Mouse (Mus musculus) midbrain, postnatal 0 days (tissue): Measurements from ENCODE around the gene E2f4. TPM values are rescaled to one million over a fixed set of nuclear protein-coding genes. Genes with fewer than 3 reads are reported as not detected.

Experiments used
- ATAC-seq: fragments of 200-750 bp; cut with Nextera tagmentation; 2 replicates; pipeline ENCODE4 v1.8.0; 2017; ENCODE audit warnings: moderate number of reproducible peaks, mild to moderate bottlenecking, moderate TSS enrichment, moderate library complexity; ENCODE audit not compliant: low FRiP score
- DNase-seq: peaks from one replicate; pipeline ENCODE4 v3.0.0-alpha.2; 2015; ENCODE audit warnings: low spot score
- H3K27ac ChIP-seq: fragments of 300-500 bp; sonication (generic); 2 replicates; pipeline ENCODE4 v1.5.1; 2014; ENCODE audit warnings: low read depth, mild to moderate bottlenecking, low read length, mixed read lengths
- H3K27me3 ChIP-seq: fragments of 300-500 bp; sonication (generic); 2 replicates; pipeline ENCODE4 v1.6.1; 2014; ENCODE audit warnings: low read length, control low read depth, mixed read lengths; ENCODE audit not compliant: insufficient read depth
- H3K36me3 ChIP-seq: fragments of 300-500 bp; sonication (generic); 2 replicates; pipeline ENCODE4 v1.6.1; 2014; ENCODE audit warnings: low read length, control low read depth, mixed read lengths; ENCODE audit not compliant: insufficient read depth
- H3K4me1 ChIP-seq: fragments of 300-500 bp; sonication (generic); 2 replicates; pipeline ENCODE4 v1.6.1; 2014; ENCODE audit warnings: mild to moderate bottlenecking, control low read depth, antibody characterized with exemption, low read length, mixed read lengths; ENCODE audit not compliant: insufficient read depth
- H3K4me2 ChIP-seq: fragments of 300-500 bp; sonication (generic); 2 replicates; pipeline ENCODE4 v1.6.1; 2014; ENCODE audit warnings: low read depth, mild to moderate bottlenecking, low read length, mixed read lengths; ENCODE audit not compliant: poor library complexity, severe bottlenecking
- H3K4me3 ChIP-seq: fragments of 300-500 bp; sonication (generic); 2 replicates; pipeline ENCODE4 v1.5.1; 2014; ENCODE audit warnings: low read depth, mild to moderate bottlenecking, low read length, moderate library complexity
- H3K9ac ChIP-seq: fragments of 300-500 bp; sonication (generic); replicated peaks from 2 replicates; pipeline ENCODE4 v1.6.1; 2014; ENCODE audit warnings: mild to moderate bottlenecking, low read length, moderate library complexity, mixed read lengths; ENCODE audit not compliant: poor library complexity, severe bottlenecking
- H3K9me3 ChIP-seq: fragments of 300-500 bp; sonication (generic); 2 replicates; pipeline ENCODE4 v1.6.1; 2016; ENCODE audit warnings: low read length, control low read depth
- CTCF ChIP-seq: IDR thresholded peaks from 2 replicates; pipeline ENCODE4 v1.5.1; 2016; ENCODE audit warnings: antibody characterized with exemption, mild to moderate bottlenecking
- WGBS: fragments of 180-500 bp; shearing (Covaris S2); extraction: QIAGEN DNeasy Blood & Tissue Kit; methylation state at CpG from one replicate; pipeline ENCODE4 v1.1.7; 2014; 5-methylcytosine and 5-hydroxymethylcytosine counted together
- microRNA counts: library from miRNA; unstranded; fragments of <30 nt; microRNA quantifications from one replicate; lab custom pipeline; 2015
- microRNA-seq: library from miRNA; unstranded; fragments of <30 nt; microRNA quantifications from one replicate; pipeline ENCODE4, GENCODE M21; 2016; ENCODE audit warnings: borderline number of aligned reads
- polyA plus RNA-seq: library from polyadenylated mRNA; unstranded; fragments of >200 nt; fragmentation: Nextera tagmentation; extraction: Ambion mirVana; gene quantifications from 2 replicates; pipeline ENCODE4 v1.2.1, GENCODE M21; 2015
- total RNA-seq: library from RNA; depleted of rRNA; stranded (reverse); fragments of >200 nt; gene quantifications from 2 replicates; pipeline ENCODE4 v1.2.3, GENCODE M21; 2014; rRNA removed

Gene E2f4
- total and polyA plus RNA-seq, 2 experiments from 2014 or later = 29.1 to 35.7 TPM

DNA sequence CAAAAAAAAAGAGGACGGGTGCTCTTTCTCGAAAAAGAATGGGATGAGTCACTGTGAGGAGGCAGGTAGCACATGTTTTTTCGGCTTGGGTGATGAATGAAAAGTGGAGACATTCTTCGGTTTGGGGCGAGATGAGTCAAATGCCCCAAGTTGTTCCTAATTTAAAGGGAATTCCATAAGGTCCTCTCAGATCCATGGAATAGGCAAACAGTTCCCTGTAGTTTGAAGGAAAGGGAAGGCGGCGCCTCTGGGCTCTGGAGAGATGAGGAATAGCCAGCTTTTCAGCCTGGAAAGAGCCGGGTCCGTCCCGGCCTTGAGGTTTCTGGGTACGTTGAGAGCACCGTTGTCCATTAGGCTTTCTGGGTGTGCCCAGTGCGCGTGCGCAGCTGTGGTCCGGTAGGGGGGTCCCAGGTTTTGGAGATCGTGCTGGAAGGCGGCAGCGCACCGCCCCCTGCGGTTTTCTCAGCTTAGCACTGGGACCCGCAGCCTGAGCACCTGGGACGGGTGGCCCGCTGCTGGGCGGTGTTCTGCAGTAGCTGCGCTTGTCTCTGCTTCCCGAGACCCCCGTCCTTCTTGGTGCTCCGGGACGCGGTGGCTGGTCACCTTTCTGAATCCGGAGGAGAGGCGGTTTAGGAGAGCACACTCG is 51.1 kb downstream of the E2f4 start, which contains the start of gene Slc9a5:
Slc9a5 (plus strand) TSS at position 394 of the 646 bp plus-strand sequence.
- TF ChIP-seq CTCF = peak; percentile 58
- Histone ChIP-seq H3K9me3 (no peaks in the 10 kb centered on the region), H3K4me1 (peaks cover 6% of the 10 kb centered on the region; the same call in 1 of the 2 replicates), H3K4me3 (peak within 1 kb of the TSS; percentile 73), H3K36me3 (no peaks in the 10 kb centered on the region), H3K4me2 (peak within 1 kb of the TSS; percentile 96), H3K27me3 (no peaks in the 10 kb centered on the region), H3K27ac (peak within 1 kb of the TSS; percentile 84), H3K9ac (peak within 1 kb of the TSS; percentile 77)
- WGBS = under 1% methylated on average over 33 of the region's 34 CpGs
- peak; percentile 80 for DNase-seq
- peak; percentile 25 for ATAC-seq

DNA sequence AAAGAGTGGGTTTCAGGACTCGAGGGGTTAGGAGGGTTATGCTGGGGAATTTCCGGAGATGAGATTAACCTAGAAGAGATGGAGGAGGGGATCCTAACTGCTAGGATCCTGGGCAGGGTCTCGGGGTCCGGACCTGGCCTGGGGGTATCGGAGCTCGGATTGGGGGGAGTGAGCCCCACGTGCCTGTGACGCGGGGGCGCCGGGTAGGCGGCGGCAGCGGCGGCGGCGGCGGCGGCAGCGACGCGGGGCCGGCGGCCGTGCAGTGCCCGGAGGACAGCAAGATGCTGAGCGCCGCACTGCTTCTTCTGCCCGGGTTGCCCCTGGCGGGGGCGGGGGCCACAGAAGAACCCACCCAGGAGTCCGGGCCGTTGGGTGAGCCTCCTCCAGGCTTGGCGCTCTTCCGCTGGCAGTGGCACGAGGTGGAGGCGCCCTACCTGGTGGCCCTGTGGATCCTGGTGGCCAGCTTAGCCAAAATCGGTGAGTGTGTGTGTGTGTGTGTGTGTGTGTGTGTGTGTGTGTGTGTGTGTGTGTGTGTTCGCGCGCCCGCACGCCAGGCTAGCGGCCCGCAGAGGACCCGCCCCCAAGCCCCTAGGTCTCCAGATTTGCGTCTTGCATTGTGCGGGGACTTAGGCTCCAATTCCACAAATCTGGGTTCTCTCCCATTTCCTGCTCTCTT is 51.8 kb downstream of the E2f4 start:
- Histone ChIP-seq H3K9ac (peak overlapping the region; percentile 77), H3K36me3 (no peaks in the 10 kb centered on the region), H3K9me3 (no peaks in the 10 kb centered on the region), H3K4me1 (peaks cover 6% of the 10 kb centered on the region; the same call in 1 of the 2 replicates), H3K4me2 (peak overlapping the region; percentile 96), H3K27ac (peak overlapping the region; percentile 84), H3K27me3 (no peaks in the 10 kb centered on the region), H3K4me3 (peak overlapping the region; percentile 73)
- 1% methylated on average over 14 of the region's 48 CpGs for WGBS
- TF ChIP-seq CTCF = no peak
- ATAC-seq = peak; percentile 64
- DNase-seq = peak; percentile 59

DNA sequence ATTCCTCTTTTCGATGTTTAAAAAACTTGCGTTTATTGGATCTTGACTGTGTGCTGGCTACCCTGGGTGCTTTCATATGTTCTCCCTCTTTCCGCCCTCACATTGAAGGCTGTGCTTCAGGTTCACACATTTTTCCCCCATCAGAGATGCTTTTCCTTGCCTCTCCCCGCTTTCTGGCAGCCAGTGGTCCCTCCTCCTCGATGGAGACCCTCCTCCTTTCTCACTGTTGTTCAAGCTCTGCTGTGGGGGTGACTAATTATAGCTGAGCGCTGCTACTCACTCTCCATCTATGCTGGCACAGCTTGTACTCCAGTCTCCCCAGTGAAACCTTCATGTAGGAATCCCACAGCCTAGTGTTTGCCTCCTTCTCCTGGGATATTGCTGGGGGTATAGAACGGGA is 52.7 kb downstream of the E2f4 start:
- DNase-seq (peak; percentile 7), ATAC-seq (no peak)
- Histone ChIP-seq H3K36me3 (peaks cover 3% of the 10 kb centered on the region), H3K4me2 (peak overlapping the region; percentile 96), H3K4me1 (peaks cover 6% of the 10 kb centered on the region; the same call in 1 of the 2 replicates), H3K27ac (peak overlapping the region; percentile 28; the same call in 1 of the 2 replicates), H3K4me3 (peak overlapping the region; percentile 73), H3K9ac (peak overlapping the region; percentile 77; the same call in 1 of the 2 replicates), H3K9me3 (no peaks in the 10 kb centered on the region), H3K27me3 (no peaks in the 10 kb centered on the region)
- no peak for TF ChIP-seq CTCF
- WGBS = 25% methylated on average over 7 of the region's 7 CpGs

DNA sequence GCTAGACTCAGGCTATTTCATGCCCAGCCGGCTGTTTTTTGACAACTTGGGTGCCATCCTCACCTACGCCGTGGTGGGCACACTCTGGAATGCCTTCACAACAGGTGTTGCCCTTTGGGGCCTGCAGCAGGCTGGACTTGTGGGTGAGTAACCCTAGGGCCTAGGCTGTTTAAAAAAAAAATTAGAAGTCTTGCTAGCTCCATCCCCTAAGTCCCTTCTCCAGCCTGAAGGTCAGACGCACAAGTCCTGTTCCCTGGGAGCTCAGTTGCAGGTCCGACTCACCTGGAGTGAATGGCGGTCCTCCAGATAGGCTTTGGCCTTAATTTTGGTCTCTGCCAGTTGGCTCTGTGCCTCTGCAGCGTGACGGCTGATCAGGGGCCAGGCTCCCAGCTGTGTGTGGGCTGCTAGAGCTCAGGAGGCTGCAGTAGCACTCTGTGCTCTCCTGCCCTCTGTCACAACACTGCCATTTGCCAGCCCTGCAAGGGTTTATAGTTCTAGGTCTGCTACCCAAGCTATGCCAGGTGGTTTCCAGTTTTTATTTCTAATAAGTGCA is 56.2 kb downstream of the E2f4 start:
- H3K4me3 ChIP-seq = no peak overlapping the region
- peaks cover 4% of the 10 kb centered on the region; the same call in 1 of the 2 replicates for H3K4me1 ChIP-seq
- ATAC-seq (no peak), DNase-seq (no peak)
- no peak overlapping the region for H3K27ac ChIP-seq
- no peaks in the 10 kb centered on the region for H3K9me3 ChIP-seq
- H3K9ac ChIP-seq = no peak overlapping the region
- no peaks in the 10 kb centered on the region for H3K27me3 ChIP-seq
- peaks cover 27% of the 10 kb centered on the region for H3K36me3 ChIP-seq
- TF ChIP-seq CTCF = no peak
- H3K4me2 ChIP-seq = no peak overlapping the region
- WGBS = 77% methylated on average over 8 of the region's 8 CpGs

DNA sequence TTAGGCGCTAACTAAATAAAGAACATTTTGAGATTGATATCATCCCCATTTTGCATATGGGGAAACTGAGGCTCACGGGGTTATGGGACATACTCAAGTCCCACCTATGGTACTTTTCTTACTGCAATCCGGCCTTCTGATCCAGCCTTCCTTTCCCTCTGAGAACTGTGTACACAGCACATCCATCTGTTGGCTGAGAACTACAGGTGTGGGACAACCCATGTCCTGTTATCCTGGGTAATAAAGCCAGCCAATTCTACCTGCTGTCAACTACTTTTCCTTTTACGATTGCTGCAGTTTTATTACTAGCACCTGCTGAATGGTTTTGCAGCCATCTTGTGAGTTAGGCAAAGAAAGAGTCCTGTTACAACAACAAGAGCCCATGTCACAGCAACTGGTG is 57.1 kb downstream of the E2f4 start:
- Histone ChIP-seq H3K9me3 (no peaks in the 10 kb centered on the region), H3K4me3 (no peak overlapping the region), H3K4me1 (peaks cover 4% of the 10 kb centered on the region; the same call in 1 of the 2 replicates), H3K9ac (0 out of 2 replicates have a peak overlapping the region, but pooled peaks have one; percentile 19), H3K36me3 (peaks cover 33% of the 10 kb centered on the region), H3K27ac (no peak overlapping the region), H3K27me3 (no peaks in the 10 kb centered on the region), H3K4me2 (no peak overlapping the region)
- DNase-seq = no peak
- no peak for TF ChIP-seq CTCF
- 94% methylated on average over 4 of the region's 4 CpGs for WGBS
- ATAC-seq = no peak

MicroRNA genes within 50 kb of the gene (microRNA counts, 519-probe panel; counts per million panel counts)
- microRNA mmu-miR-328 (lab: Ali Mortazavi, UCI) = 3,684 counts per million, percentile 78 among the panel's probes with 10 or more counts

Small RNA genes lying within 50 kb of the gene (microRNA-seq; reads per million reads assigned to microRNA genes)
- not detected for gene Gm27320
- gene Mir328 = 514 reads per million, percentile 65 among the genes with 10 or more reads in this experiment

Other genes starting within 250 kb of the E2f4 start
- gene Ces3a, start 249.1 kb upstream of the E2f4 start, total RNA-seq = not detected in 2 replicates
- gene Ces3a, start 249.1 kb upstream of the E2f4 start, polyA plus RNA-seq = not detected in 2 replicates
- not detected in 2 replicates for gene Ces3b, start 213.9 kb upstream of the E2f4 start, total RNA-seq
- gene Ces3b, start 213.9 kb upstream of the E2f4 start, polyA plus RNA-seq = not detected in 2 replicates
- not detected in 2 replicates for gene Ces4a, start 165.9 kb upstream of the E2f4 start, total RNA-seq
- 0.06 TPM in 1 of 2 replicates, not detected in the other for gene Ces4a, start 165.9 kb upstream of the E2f4 start, polyA plus RNA-seq
- 43.9 and 46.1 TPM in 2 replicates for gene Cbfb, start 127.0 kb upstream of the E2f4 start, total RNA-seq
- gene Cbfb, start 127.0 kb upstream of the E2f4 start, polyA plus RNA-seq = 16.2 and 17.5 TPM in 2 replicates
- gene D230025D16Rik, start 72.5 kb upstream of the E2f4 start, total RNA-seq = 33.6 and 36.7 TPM in 2 replicates
- 24.6 and 28.3 TPM in 2 replicates for gene D230025D16Rik, start 72.5 kb upstream of the E2f4 start, polyA plus RNA-seq
- gene B3gnt9, start 42.5 kb upstream of the E2f4 start, total RNA-seq = 14.2 and 17.5 TPM in 2 replicates
- gene B3gnt9, start 42.5 kb upstream of the E2f4 start, polyA plus RNA-seq = 9.5 and 11.5 TPM in 2 replicates
- gene Tradd, start 33.1 kb upstream of the E2f4 start, total RNA-seq = 7.5 and 8.3 TPM in 2 replicates
- 7.4 and 8.0 TPM in 2 replicates for gene Tradd, start 33.1 kb upstream of the E2f4 start, polyA plus RNA-seq
- gene Fbxl8, start 33.0 kb upstream of the E2f4 start, total RNA-seq = 0.52 and 0.77 TPM in 2 replicates
- 0.83 and 0.85 TPM in 2 replicates for gene Fbxl8, start 33.0 kb upstream of the E2f4 start, polyA plus RNA-seq
- gene Hsf4, start 27.9 kb upstream of the E2f4 start, total RNA-seq = 0.33 TPM in 1 of 2 replicates, not detected in the other
- 0.43 and 0.59 TPM in 2 replicates for gene Hsf4, start 27.9 kb upstream of the E2f4 start, polyA plus RNA-seq
- 2.0 and 2.3 TPM in 2 replicates for gene Nol3, start 21.5 kb upstream of the E2f4 start, total RNA-seq
- 6.5 and 8.1 TPM in 2 replicates for gene Nol3, start 21.5 kb upstream of the E2f4 start, polyA plus RNA-seq
- gene 4931428F04Rik, start 7.8 kb upstream of the E2f4 start, total RNA-seq = 63.6 and 79.2 TPM in 2 replicates
- gene 4931428F04Rik, start 7.8 kb upstream of the E2f4 start, polyA plus RNA-seq = 131 and 132 TPM in 2 replicates
- gene Exoc3l, start 1.6 kb upstream of the E2f4 start, total RNA-seq = 2.0 and 5.1 TPM in 2 replicates
- 6.8 and 6.9 TPM in 2 replicates for gene Exoc3l, start 1.6 kb upstream of the E2f4 start, polyA plus RNA-seq
- 0.71 and 1.3 TPM in 2 replicates for gene Elmo3, start 7.9 kb downstream of the E2f4 start, total RNA-seq
- 0.81 and 1.3 TPM in 2 replicates for gene Elmo3, start 7.9 kb downstream of the E2f4 start, polyA plus RNA-seq
- 2.5 and 4.5 TPM in 2 replicates for gene Lrrc29, start 28.6 kb downstream of the E2f4 start, total RNA-seq
- 2.1 and 2.4 TPM in 2 replicates for gene Lrrc29, start 28.6 kb downstream of the E2f4 start, polyA plus RNA-seq
- gene Tmem208, start 28.7 kb downstream of the E2f4 start, total RNA-seq = 81.3 and 88.4 TPM in 2 replicates
- 129 and 152 TPM in 2 replicates for gene Tmem208, start 28.7 kb downstream of the E2f4 start, polyA plus RNA-seq
- 3.8 and 4.4 TPM in 2 replicates for gene Fhod1, start 50.3 kb downstream of the E2f4 start, total RNA-seq
- gene Fhod1, start 50.3 kb downstream of the E2f4 start, polyA plus RNA-seq = 0.48 and 0.56 TPM in 2 replicates
- 28.3 and 28.4 TPM in 2 replicates for gene Slc9a5, start 51.2 kb downstream of the E2f4 start, total RNA-seq
- gene Slc9a5, start 51.2 kb downstream of the E2f4 start, polyA plus RNA-seq = 12.8 and 14.4 TPM in 2 replicates
- gene Plekhg4, start 75.6 kb downstream of the E2f4 start, total RNA-seq = 6.3 and 8.7 TPM in 2 replicates
- gene Plekhg4, start 75.6 kb downstream of the E2f4 start, polyA plus RNA-seq = 1.7 and 2.5 TPM in 2 replicates
- gene Kctd19, start 115.8 kb downstream of the E2f4 start, total RNA-seq = 0.09 and 0.16 TPM in 2 replicates
- 0.27 TPM in 2 replicates for gene Kctd19, start 115.8 kb downstream of the E2f4 start, polyA plus RNA-seq
- gene Lrrc36, start 115.9 kb downstream of the E2f4 start, total RNA-seq = 0.28 and 0.93 TPM in 2 replicates
- 0.86 and 0.99 TPM in 2 replicates for gene Lrrc36, start 115.9 kb downstream of the E2f4 start, polyA plus RNA-seq
- 75.0 and 82.8 TPM in 2 replicates for gene Tppp3, start 173.9 kb downstream of the E2f4 start, total RNA-seq
- 159 and 164 TPM in 2 replicates for gene Tppp3, start 173.9 kb downstream of the E2f4 start, polyA plus RNA-seq
- gene Zdhhc1, start 199.2 kb downstream of the E2f4 start, total RNA-seq = 32.9 and 47.2 TPM in 2 replicates
- gene Zdhhc1, start 199.2 kb downstream of the E2f4 start, polyA plus RNA-seq = 27.3 and 27.9 TPM in 2 replicates
- gene Hsd11b2, start 221.1 kb downstream of the E2f4 start, total RNA-seq = 0.57 and 0.88 TPM in 2 replicates
- 1.3 and 1.9 TPM in 2 replicates for gene Hsd11b2, start 221.1 kb downstream of the E2f4 start, polyA plus RNA-seq